Mouse (Mus musculus) CD4-positive helper T cell, adult 2 months (primary cell): Measurements from ENCODE around the gene Dhx29.

Experiments used
- DNase-seq: peaks from one replicate; pipeline ENCODE4 v3.0.0-alpha.2; 2012; ENCODE audit warnings: low read depth, missing footprints, low spot score

Dhx29 gene

GRCm38 (mm10) chr13:112987532-112987943 is 60.3 kb downstream of the Dhx29 start, which contains the start of gene Ccno:
Gene Ccno (plus strand): TSS chr13:112987802.
- peak; percentile 97 for DNase-seq

GRCm38 (mm10) chr13:112987991-112988390 is 60.7 kb downstream of the Dhx29 start:
- no peak for DNase-seq

- peak; percentile 24 for DNase-seq
Observed at GRCm38 (mm10) chr13:112988866-112989265, 61.6 kb downstream of the Dhx29 start.

- no peak for DNase-seq
Observed at GRCm38 (mm10) chr13:112989541-112989940, 62.3 kb downstream of the Dhx29 start.

- DNase-seq = no peak
Observed at GRCm38 (mm10) chr13:112990346-112990745, 63.1 kb downstream of the Dhx29 start.

- DNase-seq = peak; percentile 49
Observed at GRCm38 (mm10) chr13:112993531-112994152, 66.4 kb downstream of the Dhx29 start, which contains the start of gene Mcidas. Gene Mcidas (plus strand): TSS chr13:112993845.

- peak; percentile 77 for DNase-seq
Observed at GRCm38 (mm10) chr13:112994191-112994590, 66.9 kb downstream of the Dhx29 start.

GRCm38 (mm10) chr13:112996407-112996806 is 69.2 kb downstream of the Dhx29 start:
- DNase-seq = no peak

GRCm38 (mm10) chr13:112997369-112997768 is 70.1 kb downstream of the Dhx29 start:
- no peak for DNase-seq

- DNase-seq = peak; percentile 37
Observed at GRCm38 (mm10) chr13:112998427-112999201, 71.4 kb downstream of the Dhx29 start.

- no peak for DNase-seq
Observed at GRCm38 (mm10) chr13:113000090-113000489, 72.8 kb downstream of the Dhx29 start.

GRCm38 (mm10) chr13:113000576-113001318 is 73.5 kb downstream of the Dhx29 start:
- no peak for DNase-seq

GRCm38 (mm10) chr13:113012683-113013082 is 85.4 kb downstream of the Dhx29 start:
- no peak for DNase-seq

- DNase-seq = peak; percentile 87
Observed at GRCm38 (mm10) chr13:113013174-113013953, 86.1 kb downstream of the Dhx29 start.
